9 mouse cellular contexts compared by ENCODE assay signal in genomic region chr13:93231016-93231415, GRCm38 (mm10). TPM values are rescaled to one million over a fixed set of nuclear protein-coding genes. Genes with fewer than 3 reads are reported as not detected.
DNase-seq lines count a peak whose midpoint lies in the region; ATAC-seq and TF ChIP-seq lines count a peak whose summit lies in the region.
"Had no signal": no experiment of that assay in that cellular context is flagged by ENCODE, and none has a peak within 500 bp of the region (broad histone marks: within the 10 kb centered on the region; RNA-seq: fewer than 3 reads in every experiment).

No protein-coding gene starts in this region.

- intact Hi-C loops in left cerebral cortex, postnatal 14 days (cut with DNase I): no loop called here
- intact Hi-C loops in gastrocnemius, adult 2 months (cut with DNase I): no loop called here
- intact Hi-C loops in heart, postnatal 25 days (cut with DNase I): no loop called here

- no peak overlapping the region for H3K9ac ChIP-seq in hindbrain, embryonic 16.5 days (ENCODE audit: low read depth, low read length)
- H3K9ac ChIP-seq: embryonic facial prominence, embryonic 15.5 days; liver, embryonic 15.5 days had no signal

- no peaks in the 10 kb centered on the region for H3K27me3 ChIP-seq in hindbrain, embryonic 16.5 days (replicated peaks; ENCODE audit: control insufficient read depth, insufficient read depth, low read length)
- H3K27me3 ChIP-seq: embryonic facial prominence, embryonic 15.5 days; liver, embryonic 15.5 days had no signal

- no peaks in the 10 kb centered on the region for H3K9me3 ChIP-seq in hindbrain, embryonic 16.5 days (ENCODE audit: control insufficient read depth, low read length)
- H3K9me3 ChIP-seq: embryonic facial prominence, embryonic 15.5 days; liver, embryonic 15.5 days had no signal

- H3K4me3 ChIP-seq in gastrocnemius, adult 2 months: no peak overlapping the region
- H3K4me3 ChIP-seq in hindbrain, embryonic 16.5 days (ENCODE audit: low read length): no peak overlapping the region
- H3K4me3 ChIP-seq: embryonic facial prominence, embryonic 15.5 days; liver, embryonic 15.5 days had no signal

- WGBS in hindbrain, embryonic 16.5 days: 77% methylated on average over 4 of the region's 4 CpGs

- no peak for TF ChIP-seq CTCF in gastrocnemius, adult 2 months (IDR thresholded peaks at IDR 0.05)

- H3K27ac ChIP-seq in gastrocnemius, adult 2 months: peak overlapping the region; percentile 35; the same call in 1 of the 2 replicates
- H3K27ac ChIP-seq in hindbrain, embryonic 16.5 days (ENCODE audit: low read depth, low read length): no peak overlapping the region
- H3K27ac ChIP-seq: embryonic facial prominence, embryonic 15.5 days had no signal

- DNase-seq in left cerebral cortex, postnatal 14 days (ENCODE audit: low spot score in 2 of 2): peak; percentile 23
- no peak for DNase-seq in left cerebral cortex, adult 8-10 months (ENCODE audit: low spot score in 2 of 2)
- peak; percentile 66 for DNase-seq in gastrocnemius, adult 2 months
- peak; percentile 23 for DNase-seq in heart, postnatal 25 days (ENCODE audit: low spot score)
- DNase-seq in Muller cell, postnatal 12 days (ENCODE audit: inconsistent ontology term): no peak

- H3K4me1 ChIP-seq in hindbrain, embryonic 16.5 days (ENCODE audit: control insufficient read depth, insufficient read depth, low read depth, low read length): no peaks in the 10 kb centered on the region
- H3K4me1 ChIP-seq: embryonic facial prominence, embryonic 15.5 days had no signal

- no peaks in the 10 kb centered on the region for H3K36me3 ChIP-seq in hindbrain, embryonic 16.5 days (ENCODE audit: control insufficient read depth, insufficient read depth, low read length)
- H3K36me3 ChIP-seq: embryonic facial prominence, embryonic 15.5 days; liver, embryonic 15.5 days had no signal

- ATAC-seq in megakaryocyte progenitor cell, adult 5-6 weeks (replicated peaks; ENCODE audit: poor library complexity): peak; percentile 98
- ATAC-seq in hindbrain, embryonic 16.5 days: no peak

- no peak overlapping the region for H3K4me2 ChIP-seq in hindbrain, embryonic 16.5 days (ENCODE audit: low read length)
- H3K4me2 ChIP-seq: embryonic facial prominence, embryonic 15.5 days; liver, embryonic 15.5 days had no signal

RNA-seq across cellular contexts. Expression of gene Tent2, which starts 38.8 kb away (rescaled TPM):
- 10 to 100 TPM; 25.2 to 25.4 TPM for total RNA-seq in left cerebral cortex, postnatal 14 days (2021)
- 10 to 100 TPM; 26.7 to 40.7 (median 30.1) TPM for total RNA-seq in left cerebral cortex, adult 8-10 months (2022)
- total RNA-seq in gastrocnemius, adult 2 months (2021): 10 to 100 TPM; 10.2 to 12.4 TPM
- 10 to 100 TPM; 12.0 to 12.3 TPM for total RNA-seq in heart, postnatal 25 days (2021)
- total RNA-seq in megakaryocyte progenitor cell, adult 5-6 weeks (2015): 121 and 124 TPM in 2 replicates
- total RNA-seq in megakaryocyte progenitor cell, adult 5-6 weeks (2017): 34.7 and 51.1 TPM in 2 replicates
- 30.6 and 35.5 TPM in 2 replicates for polyA plus RNA-seq in hindbrain, embryonic 16.5 days (2015; fragmentation: Nextera tagmentation; extraction: Ambion mirVana)

Comparison
In these comparisons a context has a peak if more than half of its experiments do, and no peak if none do; other contexts are left out.
1. DNase-seq: peak in left cerebral cortex, postnatal 14 days (2 of 2), gastrocnemius, adult 2 months (single experiment) and heart, postnatal 25 days (single experiment); none in left cerebral cortex, adult 8-10 months (0 of 2) and Muller cell, postnatal 12 days (single experiment).